Comparison of ENCODE assay signal across 23 mouse cellular contexts in genomic region chr17:27551393-27551940, GRCm38 (mm10). TPM values are rescaled to one million over a fixed set of nuclear protein-coding genes. Genes with fewer than 3 reads are reported as not detected.
DNase-seq lines count a peak whose midpoint lies in the region; ATAC-seq and TF ChIP-seq lines count a peak whose summit lies in the region.
"Had no signal": no experiment of that assay in that cellular context is flagged by ENCODE, and none has a peak within 500 bp of the region (broad histone marks: within the 10 kb centered on the region; RNA-seq: fewer than 3 reads in every experiment).

No protein-coding gene starts in this region.

- no peaks in the 10 kb centered on the region for H3K36me3 ChIP-seq in forebrain, embryonic 10.5 days (replicated peaks)
- H3K36me3 ChIP-seq in forebrain, embryonic 13.5 days (ENCODE audit: poor library complexity, severe bottlenecking): no peaks in the 10 kb centered on the region
- no peaks in the 10 kb centered on the region for H3K36me3 ChIP-seq in megakaryocyte, embryonic 14.5 days (replicated peaks; ENCODE audit: low read length)
- H3K36me3 ChIP-seq in MEL (ENCODE audit: control insufficient read depth in 1 of 2, insufficient read depth in 2 of 2, low read length in 2 of 2): peaks cover 0 to 2% of the 10 kb centered on the region in 2 experiments; a peak in 1 of 4 replicates
- no peaks in the 10 kb centered on the region for H3K36me3 ChIP-seq in splenic B cell, adult 2 months (ENCODE audit: control insufficient read depth, insufficient read depth, low read length, poor library complexity, severe bottlenecking)
- H3K36me3 ChIP-seq: heart, embryonic 15.5 days; midbrain, embryonic 12.5 days had no signal

- 61% methylated on average over 10 of the region's 10 CpGs for WGBS in forebrain, embryonic 10.5 days
- WGBS in forebrain, embryonic 13.5 days: 68% methylated on average over 10 of the region's 10 CpGs

- no peak for TF ChIP-seq POLR2A in MEL (IDR thresholded peaks at IDR 0.05; ENCODE audit: control insufficient read depth in 1 of 2, insufficient read depth in 1 of 2, low read depth in 1 of 2, low read length in 2 of 2, poor library complexity in 1 of 2)

- no peaks in the 10 kb centered on the region for H3K9me3 ChIP-seq in forebrain, embryonic 10.5 days
- no peaks in the 10 kb centered on the region for H3K9me3 ChIP-seq in forebrain, embryonic 13.5 days (replicated peaks)
- no peaks in the 10 kb centered on the region for H3K9me3 ChIP-seq in megakaryocyte, embryonic 14.5 days
- no peaks in the 10 kb centered on the region for H3K9me3 ChIP-seq in MEL (replicated peaks; ENCODE audit: insufficient read depth, low read length)
- H3K9me3 ChIP-seq: heart, embryonic 15.5 days; midbrain, embryonic 12.5 days had no signal

- intact Hi-C loops in left cerebral cortex, postnatal 4 days (cut with DNase I): no loop called here

- H3K27ac ChIP-seq in forebrain, embryonic 10.5 days: peak overlapping the region; percentile 48; the same call in 1 of the 2 replicates
- H3K27ac ChIP-seq in forebrain, embryonic 13.5 days: no peak overlapping the region
- H3K27ac ChIP-seq in MEL (ENCODE audit: control insufficient read depth, low read depth, low read length): no peak overlapping the region
- H3K27ac ChIP-seq: heart, embryonic 15.5 days; kidney, postnatal 0 days; midbrain, embryonic 12.5 days had no signal

- peak in 2 of 3 experiments; percentile 21 to 35; a peak in 3 of 6 replicates for TF ChIP-seq CTCF in MEL (IDR thresholded peaks at IDR 0.05 in 2 of 3, conservative IDR thresholded peaks at IDR 0.05 in 1 of 3; ENCODE audit: control insufficient read depth in 1 of 3, insufficient read depth in 1 of 3, low read depth in 2 of 3, low read length in 3 of 3, poor library complexity in 1 of 3, severe bottlenecking in 1 of 3)

- no peak overlapping the region for H3K9ac ChIP-seq in forebrain, embryonic 13.5 days
- H3K9ac ChIP-seq in MEL (ENCODE audit: control insufficient read depth, low read depth, low read length, poor library complexity, severe bottlenecking): no peak overlapping the region
- H3K9ac ChIP-seq: heart, embryonic 15.5 days; midbrain, embryonic 12.5 days had no signal

- TF ChIP-seq RAD21 in MEL (IDR thresholded peaks at IDR 0.05; ENCODE audit: low read depth, low read length): no peak; the same call in 1 of the 2 replicates

- ATAC-seq in forebrain, embryonic 13.5 days: no peak
- no peak for ATAC-seq in megakaryocyte, adult 5-6 weeks (ENCODE audit: poor library complexity, severe bottlenecking)
- ATAC-seq: forebrain, embryonic 16.5 days; hindbrain, embryonic 16.5 days had no signal

- H3K4me2 ChIP-seq in forebrain, embryonic 13.5 days: no peak overlapping the region
- H3K4me2 ChIP-seq: heart, embryonic 15.5 days; midbrain, embryonic 12.5 days had no signal

- no peak overlapping the region for H3K4me3 ChIP-seq in forebrain, embryonic 10.5 days
- no peak overlapping the region for H3K4me3 ChIP-seq in forebrain, embryonic 13.5 days
- H3K4me3 ChIP-seq in megakaryocyte, embryonic 14.5 days (replicated peaks): peak overlapping the region; percentile 42
- H3K4me3 ChIP-seq in MEL (ENCODE audit: control insufficient read depth in 1 of 2, insufficient read depth in 1 of 2, low read depth in 2 of 2, low read length in 2 of 2): no peak overlapping the region
- H3K4me3 ChIP-seq: heart, embryonic 15.5 days; midbrain, embryonic 12.5 days had no signal

- H3K4me1 ChIP-seq in forebrain, embryonic 10.5 days: peaks cover 73% of the 10 kb centered on the region
- peaks cover 34% of the 10 kb centered on the region for H3K4me1 ChIP-seq in forebrain, embryonic 13.5 days
- H3K4me1 ChIP-seq in megakaryocyte, embryonic 14.5 days: peaks cover 93% of the 10 kb centered on the region
- peaks cover 0 to 10% of the 10 kb centered on the region in 2 experiments; a peak in 2 of 4 replicates for H3K4me1 ChIP-seq in MEL (ENCODE audit: control insufficient read depth in 1 of 2, insufficient read depth in 2 of 2, low read length in 2 of 2)

- DNase-seq in forebrain, embryonic 10.5 days (ENCODE audit: extremely low spot score, low spot score): no peak
- DNase-seq in MEL (ENCODE audit: low read depth, low spot score): no peak
- DNase-seq in splenic B cell, adult 2 months (ENCODE audit: low read depth, low spot score): peak; percentile 60
- no peak for DNase-seq in frontal cortex, adult 2 months (ENCODE audit: extremely low spot score in 1 of 2, low spot score in 1 of 2)
- no peak for DNase-seq in left cerebral cortex, postnatal 4 days
- DNase-seq: adrenal gland, postnatal 36 days; cerebellum, adult 2 months; heart, postnatal 4 days; kidney, adult 11 months; lung, adult 18-20 months; lung, postnatal 14 days; retina, postnatal 1 day; thymus, postnatal 36 days had no signal

- no peak for TF ChIP-seq EP300 in MEL (IDR thresholded peaks at IDR 0.05; ENCODE audit: low read depth in 1 of 2, low read length in 2 of 2)

- peaks cover 5% of the 10 kb centered on the region; the same call in 1 of the 2 replicates for H3K27me3 ChIP-seq in forebrain, embryonic 10.5 days (ENCODE audit: poor library complexity, severe bottlenecking)
- no peaks in the 10 kb centered on the region; the same call in 1 of the 2 replicates for H3K27me3 ChIP-seq in forebrain, embryonic 13.5 days
- H3K27me3 ChIP-seq in megakaryocyte, embryonic 14.5 days (replicated peaks): no peaks in the 10 kb centered on the region
- no peaks in the 10 kb centered on the region for H3K27me3 ChIP-seq in MEL (ENCODE audit: control insufficient read depth in 1 of 2, insufficient read depth in 2 of 2, low read length in 2 of 2)
- H3K27me3 ChIP-seq in splenic B cell, adult 2 months (ENCODE audit: control insufficient read depth, insufficient read depth, low read length, poor library complexity, severe bottlenecking): no peaks in the 10 kb centered on the region

- H3K79me2 ChIP-seq in MEL (ENCODE audit: control insufficient read depth, insufficient read depth, low read length, poor library complexity): peaks cover 9% of the 10 kb centered on the region

TF ChIP-seq in MEL, 35 proteins besides CTCF, POLR2A, EP300 and RAD21:
- TF ChIP-seq SMC3 (IDR thresholded peaks at IDR 0.05; ENCODE audit: low read depth, low read length) (no peak), MAX (IDR thresholded peaks at IDR 0.05; ENCODE audit: low read length) (no peak), TCF12 (IDR thresholded peaks at IDR 0.05; ENCODE audit: low read depth, low read length) (no peak)

RNA-seq across cellular contexts. Expression of gene Hmga1, which starts 4.8 kb away (rescaled TPM):
- polyA plus RNA-seq in forebrain, embryonic 10.5 days (2016; fragmentation: Nextera tagmentation; extraction: Ambion mirVana): 821 and 911 TPM in 2 replicates
- 147 and 165 TPM in 2 replicates for polyA plus RNA-seq in forebrain, embryonic 13.5 days (2015; fragmentation: Nextera tagmentation; extraction: Ambion mirVana)
- polyA plus RNA-seq in megakaryocyte, embryonic 14.5 days (2012; ENCODE audit: insufficient read depth, low replicate concordance): 3,567 and 8,363 TPM in 2 replicates
- total RNA-seq in megakaryocyte, adult 5-6 weeks (2015): 159 and 170 TPM in 2 replicates
- total RNA-seq in megakaryocyte, adult 5-6 weeks (2017): 89.8 and 99.6 TPM in 2 replicates
- total RNA-seq in MEL (2012; rRNA removed): 96.0 and 106 TPM in 2 replicates
- polyA plus RNA-seq in MEL (2012; ENCODE audit: insufficient read depth in 1 of 2, insufficient read length in 2 of 2, low read depth in 1 of 2, low replicate concordance in 2 of 2, missing spikeins in 1 of 2): 100 to 1,000 TPM in 1 of 2 experiments, not detected in 1; 112 TPM
- polyA plus RNA-seq in frontal cortex, adult 2 months (2012; rRNA removed): 66.0 and 78.8 TPM in 2 replicates
- 10 to 100 TPM; 43.6 to 45.5 TPM for total RNA-seq in left cerebral cortex, postnatal 4 days (2021)

RNA-seq across cellular contexts. Expression of gene AI413582, which starts 14.1 kb away (rescaled TPM):
- 12.5 and 12.7 TPM in 2 replicates for polyA plus RNA-seq in forebrain, embryonic 10.5 days (2016; fragmentation: Nextera tagmentation; extraction: Ambion mirVana)
- polyA plus RNA-seq in forebrain, embryonic 13.5 days (2015; fragmentation: Nextera tagmentation; extraction: Ambion mirVana): 22.2 and 25.2 TPM in 2 replicates
- polyA plus RNA-seq in megakaryocyte, embryonic 14.5 days (2012; ENCODE audit: insufficient read depth, low replicate concordance): 81.1 and 284 TPM in 2 replicates
- 58.0 and 63.8 TPM in 2 replicates for total RNA-seq in megakaryocyte, adult 5-6 weeks (2015)
- total RNA-seq in megakaryocyte, adult 5-6 weeks (2017): 55.4 and 62.9 TPM in 2 replicates
- total RNA-seq in MEL (2012; rRNA removed): 20.6 and 21.5 TPM in 2 replicates
- polyA plus RNA-seq in MEL (2012; ENCODE audit: insufficient read depth in 1 of 2, insufficient read length in 2 of 2, low read depth in 1 of 2, low replicate concordance in 2 of 2, missing spikeins in 1 of 2): 10 to 100 TPM in 1 of 2 experiments, not detected in 1; 56.5 TPM
- polyA plus RNA-seq in frontal cortex, adult 2 months (2012; rRNA removed): 83.9 and 84.2 TPM in 2 replicates
- 10 to 100 TPM; 61.2 to 61.6 TPM for total RNA-seq in left cerebral cortex, postnatal 4 days (2021)

RNA-seq across cellular contexts. Expression of gene Grm4, which starts 30.3 kb away (rescaled TPM):
- 0.61 and 0.73 TPM in 2 replicates for polyA plus RNA-seq in forebrain, embryonic 10.5 days (2016; fragmentation: Nextera tagmentation; extraction: Ambion mirVana)
- 2.2 and 2.4 TPM in 2 replicates for polyA plus RNA-seq in forebrain, embryonic 13.5 days (2015; fragmentation: Nextera tagmentation; extraction: Ambion mirVana)
- not detected in 2 replicates for polyA plus RNA-seq in megakaryocyte, embryonic 14.5 days (2012; ENCODE audit: insufficient read depth, low replicate concordance)
- total RNA-seq in megakaryocyte, adult 5-6 weeks (2015): not detected in 2 replicates
- total RNA-seq in megakaryocyte, adult 5-6 weeks (2017): not detected in 2 replicates
- not detected in 2 replicates for total RNA-seq in MEL (2012; rRNA removed)
- under 1 TPM in 1 of 2 experiments, not detected in 1; 0.06 TPM for polyA plus RNA-seq in MEL (2012; ENCODE audit: insufficient read depth in 1 of 2, insufficient read length in 2 of 2, low read depth in 1 of 2, low replicate concordance in 2 of 2, missing spikeins in 1 of 2)
- polyA plus RNA-seq in frontal cortex, adult 2 months (2012; rRNA removed): 39.8 and 50.2 TPM in 2 replicates
- total RNA-seq in left cerebral cortex, postnatal 4 days (2021): 10 to 100 TPM; 14.4 to 18.2 TPM
- total RNA-seq: granulocyte monocyte progenitor cell, adult 5-6 weeks; monocyte, adult 5-6 weeks had no signal

Comparison
In these comparisons a context has a peak if more than half of its experiments do, and no peak if none do; other contexts are left out.
1. RNA of gene Grm4, which starts 30.3 kb away (polyA plus RNA-seq): 39.8 to 50.2 TPM in frontal cortex, adult 2 months; 2.2 to 2.4 TPM in forebrain, embryonic 13.5 days, 0.61 to 0.73 TPM in forebrain, embryonic 10.5 days, 0.06 TPM in MEL and not detected in megakaryocyte, embryonic 14.5 days; every median in the first group is over 10 times any median in the second.